Mouse (Mus musculus) adrenal gland, postnatal 25 days (tissue): ENCODE measurements around the gene Naa80. TPM values are rescaled to one million over a fixed set of nuclear protein-coding genes. Genes with fewer than 3 reads are reported as not detected.

Experiments
- DNase-seq: peaks from one replicate; pipeline ENCODE4 v3.0.0; 2021; ENCODE audit warnings: mixed read lengths
- total RNA-seq: library from RNA; stranded (reverse); gene quantifications from 2 replicates; pipeline ENCODE4 v1.2.3, GENCODE M21; 2021

Naa80 gene
- total RNA-seq, 1 experiment from 2014 or later = 21.4 TPM

- DNase-seq = no peak
Observed at GRCm38 (mm10) chr9:107618778-107619545, 40.3 kb downstream of the Naa80 start.

GRCm38 (mm10) chr9:107619546-107619879 lies 40.8 kb downstream of the Naa80 start:
- peak; percentile 53 for DNase-seq

GRCm38 (mm10) chr9:107620954-107621353 lies 42.3 kb downstream of the Naa80 start:
- DNase-seq = no peak

GRCm38 (mm10) chr9:107624539-107624938 lies 45.9 kb downstream of the Naa80 start:
- no peak for DNase-seq

- no peak for DNase-seq
Observed at GRCm38 (mm10) chr9:107624951-107625350, 46.3 kb downstream of the Naa80 start.

DNA sequence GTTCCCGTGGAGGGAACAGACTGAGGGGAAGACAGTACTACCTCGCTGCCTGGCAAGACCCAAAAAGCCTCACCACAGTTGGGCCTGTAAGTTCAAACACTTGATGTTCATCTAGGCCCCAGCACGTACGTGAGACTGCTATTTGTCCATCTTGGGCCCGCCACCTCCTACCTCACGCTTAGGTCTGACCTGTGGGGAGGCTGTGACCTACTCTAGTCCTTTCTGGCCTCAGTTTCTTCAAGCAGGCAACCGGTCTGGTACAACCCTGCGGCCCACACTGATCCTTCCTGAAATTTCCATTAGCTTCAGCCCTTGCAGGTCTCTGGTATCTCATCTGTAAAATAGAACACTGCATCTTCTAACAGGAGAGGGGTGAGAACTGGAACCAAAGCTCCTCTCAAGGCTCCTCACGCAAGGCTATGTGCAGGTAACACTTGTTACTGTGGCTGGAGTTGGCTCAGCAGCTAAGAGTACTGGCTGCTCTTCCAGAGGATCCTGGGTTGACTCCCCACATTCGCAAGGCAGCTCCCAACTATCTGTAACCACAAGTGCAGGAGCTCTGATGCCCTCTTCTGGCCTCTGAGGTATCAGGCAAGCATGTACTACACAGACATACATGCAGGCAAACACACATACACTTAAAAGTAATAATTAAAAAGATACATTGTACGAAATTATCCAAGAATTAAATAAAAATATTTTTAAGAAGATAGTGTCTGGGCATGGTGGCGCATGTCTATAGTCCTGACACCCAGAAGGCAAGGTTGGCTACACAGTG lies 46.9 kb downstream of the Naa80 start:
- no peak for DNase-seq

DNA sequence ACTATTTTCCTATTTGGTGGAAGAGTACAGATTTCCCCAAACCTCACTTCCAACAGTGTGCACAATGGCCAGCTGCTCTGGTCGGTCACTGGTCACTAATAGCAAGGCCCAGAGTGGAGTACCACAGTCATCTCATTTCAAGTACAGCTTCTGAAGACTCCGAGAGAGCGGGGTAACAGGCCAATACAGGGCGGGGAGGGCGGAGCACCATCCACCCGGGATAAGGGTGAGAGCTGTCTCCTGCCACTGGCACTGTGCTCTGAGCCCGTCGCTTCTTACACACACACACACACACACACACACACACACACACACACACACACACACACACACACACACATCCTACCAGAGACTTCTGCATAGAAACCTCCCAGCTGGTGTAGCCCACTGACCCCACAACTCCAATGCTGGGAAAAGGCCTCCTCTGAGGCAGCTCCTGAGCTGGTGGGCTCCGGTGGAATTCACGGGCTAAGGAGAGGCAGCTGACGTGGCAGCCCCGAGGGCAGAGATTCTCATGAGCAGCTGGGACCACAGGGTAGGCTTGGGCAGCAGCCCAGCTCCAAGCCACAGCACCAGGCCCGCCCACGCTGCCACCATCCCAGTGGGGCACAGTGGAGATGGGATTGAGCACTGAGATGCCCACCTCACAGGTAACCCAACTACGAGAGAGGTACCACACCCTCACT lies 47.6 kb downstream of the Naa80 start:
- no peak for DNase-seq

DNA sequence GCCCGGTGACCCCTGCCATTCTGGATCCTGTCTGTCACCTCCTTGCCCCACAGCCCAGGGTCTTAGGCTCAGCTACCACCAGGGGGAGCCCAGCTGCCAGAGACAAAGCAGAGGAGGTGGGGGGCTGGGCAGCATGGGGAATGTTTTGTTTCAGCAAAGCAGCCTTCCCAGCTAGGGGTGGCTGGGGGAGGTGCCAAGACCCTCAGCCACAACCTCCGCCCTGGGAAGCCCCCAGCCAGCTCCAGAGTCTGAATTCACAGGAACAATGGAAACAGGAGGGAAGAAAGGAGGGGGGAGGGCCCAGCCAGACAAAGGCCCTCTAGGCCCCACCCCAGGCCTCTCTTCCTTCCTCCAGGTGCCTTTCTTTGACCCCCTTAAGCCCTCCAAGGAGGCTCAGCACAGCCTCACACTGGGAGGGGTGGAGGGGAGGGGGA lies 48.2 kb downstream of the Naa80 start:
- DNase-seq = peak; percentile 77

GRCm38 (mm10) chr9:107627387-107628255 lies 48.9 kb downstream of the Naa80 start:
- DNase-seq = no peak

- DNase-seq = no peak
Observed at GRCm38 (mm10) chr9:107628721-107629410, 50.2 kb downstream of the Naa80 start.

DNA sequence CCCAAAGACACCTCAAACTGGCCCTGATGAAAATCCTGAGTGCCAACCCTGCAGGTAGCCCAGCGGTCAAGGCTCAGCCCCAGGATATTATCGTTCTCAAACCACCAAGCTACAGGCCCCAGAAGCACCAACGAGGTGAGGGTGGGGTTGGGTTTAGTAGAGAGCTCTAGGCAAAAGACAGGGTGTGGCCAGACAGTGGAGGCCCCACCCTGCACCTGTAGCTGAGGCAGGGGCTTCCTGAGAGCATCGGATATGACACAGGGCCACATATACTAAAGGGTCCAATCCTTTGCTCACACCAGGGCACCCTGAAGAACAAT lies 50.7 kb downstream of the Naa80 start:
- no peak for DNase-seq

- no peak for DNase-seq
Observed at GRCm38 (mm10) chr9:107629901-107630425, 51.3 kb downstream of the Naa80 start.

DNA sequence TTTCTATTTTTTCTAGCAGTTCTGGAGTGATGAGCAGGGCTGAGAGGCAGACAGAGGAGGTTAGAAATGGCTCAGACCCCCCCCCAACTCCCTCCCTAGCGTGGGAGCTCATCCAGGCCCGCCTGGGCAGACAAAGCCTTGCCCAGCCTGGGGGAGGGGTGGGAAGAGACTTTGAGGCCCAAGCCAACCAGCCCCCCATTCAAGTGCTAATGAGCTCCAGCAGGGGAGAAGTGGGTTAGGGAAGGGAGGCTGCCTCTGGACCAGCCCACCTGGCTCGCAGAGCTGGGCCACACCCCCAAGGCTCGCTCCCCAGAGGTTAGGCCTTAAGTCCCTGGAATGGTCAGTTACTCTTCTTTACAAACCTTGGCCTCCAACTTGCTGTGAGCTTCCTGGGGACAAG lies 51.9 kb downstream of the Naa80 start:
- no peak for DNase-seq

GRCm38 (mm10) chr9:107631311-107631826 lies 52.7 kb downstream of the Naa80 start:
- no peak for DNase-seq

DNA sequence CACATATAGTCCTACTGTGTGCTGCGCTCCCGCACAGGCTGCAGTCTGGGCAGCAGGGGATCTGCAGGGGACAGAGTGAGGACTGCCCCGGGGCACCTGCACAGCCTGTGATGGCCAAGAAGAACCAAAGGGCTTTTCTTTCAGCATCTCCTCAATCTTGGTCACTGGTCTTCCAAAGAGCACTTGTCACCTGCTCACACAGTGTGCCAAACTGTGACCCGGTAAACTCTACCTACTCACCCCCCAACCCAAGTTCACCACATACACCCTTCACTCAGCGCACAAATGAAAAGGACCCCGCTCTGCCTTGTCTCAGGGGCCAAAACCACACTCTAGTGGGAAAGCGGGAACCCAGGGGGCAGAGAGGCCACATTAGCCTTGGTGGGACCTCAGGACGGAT lies 53.2 kb downstream of the Naa80 start:
- no peak for DNase-seq

DNA sequence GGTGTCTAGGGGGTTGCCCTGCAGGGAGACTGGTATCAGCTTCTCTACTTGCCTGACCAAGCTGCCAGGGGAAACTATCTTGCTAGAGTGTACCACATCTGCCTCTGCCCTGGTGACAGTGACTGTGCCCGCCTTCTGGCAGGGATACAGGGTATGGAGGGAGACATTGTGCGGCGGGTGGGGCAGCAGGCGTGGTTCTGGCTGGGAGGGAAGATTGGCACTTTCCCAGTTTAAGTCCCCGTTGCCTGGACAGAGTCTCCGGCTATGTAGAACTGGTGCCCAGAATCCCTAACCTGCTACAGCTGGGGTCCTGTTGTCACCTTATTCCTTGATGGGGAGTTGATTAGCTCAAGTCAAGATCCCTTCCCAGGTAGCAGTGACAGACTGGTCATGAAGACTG lies 53.8 kb downstream of the Naa80 start:
- peak; percentile 42 for DNase-seq

GRCm38 (mm10) chr9:107633091-107633660 lies 54.5 kb downstream of the Naa80 start:
- DNase-seq = peak; percentile 82
